Mouse (Mus musculus) MEL (cell line): ENCODE data around the gene Pnpla2. TPM values are rescaled to one million over a fixed set of nuclear protein-coding genes. Genes with fewer than 3 reads are reported as not detected.

Experiments
- DNase-seq: peaks from one replicate; pipeline ENCODE4 v3.0.0; 2011; ENCODE audit warnings: low read depth, low spot score
- H3K27ac ChIP-seq: 2 replicates; pipeline ENCODE4 v1.5.1; 2012; ENCODE audit warnings: low read depth, mild to moderate bottlenecking, control low read depth, low read length, moderate library complexity; ENCODE audit not compliant: control insufficient read depth
- H3K27me3 ChIP-seq, 2 experiments: fragments of 150-350 bp in 1 of 2; sonication (generic) in 1 of 2; 2 replicates each; pipeline ENCODE4 v1.6.1; 2012; ENCODE audit warnings: low read length in 2 of 2, mild to moderate bottlenecking in 2 of 2, improper control_type of control experiment in 1 of 2, moderate library complexity in 1 of 2; ENCODE audit not compliant: insufficient read depth in 2 of 2, control insufficient read depth in 1 of 2
- H3K36me3 ChIP-seq, 2 experiments: 2 replicates each; pipeline ENCODE4 v1.6.1; 2012 to 2014; ENCODE audit warnings: low read length in 2 of 2, improper control_type of control experiment in 1 of 2, inconsistent platforms in 1 of 2, mild to moderate bottlenecking in 1 of 2; ENCODE audit not compliant: insufficient read depth in 2 of 2, control insufficient read depth in 1 of 2
- H3K4me1 ChIP-seq, 2 experiments: fragments of 150-350 bp in 1 of 2; sonication (generic) in 1 of 2; 2 replicates each; pipeline ENCODE4 v1.6.1; 2012; ENCODE audit warnings: low read length in 2 of 2, improper control_type of control experiment in 1 of 2, mild to moderate bottlenecking in 1 of 2; ENCODE audit not compliant: insufficient read depth in 2 of 2, control insufficient read depth in 1 of 2
- H3K4me3 ChIP-seq, 2 experiments: fragments of 150-350 bp in 1 of 2; sonication (generic) in 1 of 2; 2 replicates each; pipeline ENCODE4 v1.5.1; 2012; ENCODE audit warnings: low read depth in 2 of 2, low read length in 2 of 2, mild to moderate bottlenecking in 2 of 2, moderate library complexity in 2 of 2, control low read depth in 1 of 2, improper control_type of control experiment in 1 of 2; ENCODE audit not compliant: control insufficient read depth in 1 of 2, insufficient read depth in 1 of 2
- H3K79me2 ChIP-seq: 2 replicates; pipeline ENCODE4 v1.6.1; 2012; ENCODE audit warnings: mild to moderate bottlenecking, low read length, moderate library complexity; ENCODE audit not compliant: control insufficient read depth, poor library complexity, insufficient read depth
- H3K9ac ChIP-seq: 2 replicates; pipeline ENCODE4 v1.6.1; 2012; ENCODE audit warnings: low read depth, mild to moderate bottlenecking, control low read depth, low read length, moderate library complexity; ENCODE audit not compliant: control insufficient read depth, poor library complexity, severe bottlenecking
- H3K9me3 ChIP-seq: fragments of 150-350 bp; sonication (generic); replicated peaks from 2 replicates; pipeline ENCODE4 v1.6.1; 2012; ENCODE audit warnings: mild to moderate bottlenecking, low read length, improper control_type of control experiment, moderate library complexity; ENCODE audit not compliant: insufficient read depth
- BHLHE40 ChIP-seq: IDR thresholded peaks from 2 replicates; pipeline ENCODE4 v1.6.1; 2012; ENCODE audit warnings: low read depth, mild to moderate bottlenecking, inconsistent platforms, low read length, improper control_type of control experiment, borderline replicate concordance
- CHD1 ChIP-seq: IDR thresholded peaks from 2 replicates; pipeline ENCODE4 v1.6.1; 2012; ENCODE audit warnings: low read depth, mild to moderate bottlenecking, inconsistent platforms, low read length, improper control_type of control experiment
- ELF1 ChIP-seq: IDR thresholded peaks from 2 replicates; pipeline ENCODE4 v1.6.1; 2014; ENCODE audit warnings: low read depth, mild to moderate bottlenecking, inconsistent platforms, low read length, improper control_type of control experiment, moderate library complexity
- EP300 ChIP-seq, 2 experiments: IDR thresholded peaks; 2 replicates each; pipeline ENCODE4 v1.6.1; 2011; ENCODE audit warnings: improper control_type of control experiment in 2 of 2, low read length in 2 of 2, low read depth in 1 of 2, mild to moderate bottlenecking in 1 of 2
- ETS1 ChIP-seq: IDR thresholded peaks from 2 replicates; pipeline ENCODE4 v1.6.1; 2012; ENCODE audit warnings: low read depth, mild to moderate bottlenecking, inconsistent platforms, low read length, improper control_type of control experiment, moderate library complexity
- GATA1 ChIP-seq: IDR thresholded peaks from 2 replicates; pipeline ENCODE4 v1.6.1; 2011; ENCODE audit warnings: low read depth, low read length, improper control_type of control experiment
- JUND ChIP-seq: IDR thresholded peaks from 2 replicates; pipeline ENCODE4 v1.6.1; 2011; ENCODE audit warnings: low read depth, mild to moderate bottlenecking, improper control_type of control experiment, low read length
- KAT2A ChIP-seq: conservative IDR thresholded peaks from 2 replicates; pipeline ENCODE4 v1.6.1; 2012; ENCODE audit warnings: low read depth, low read length, improper control_type of control experiment, inconsistent platforms
- MAX ChIP-seq: IDR thresholded peaks from 2 replicates; pipeline ENCODE4 v1.6.1; 2011; ENCODE audit warnings: low read length, improper control_type of control experiment
- MAZ ChIP-seq: IDR thresholded peaks from 2 replicates; pipeline ENCODE4 v1.6.1; 2012; ENCODE audit warnings: low read depth, mild to moderate bottlenecking, inconsistent platforms, low read length, improper control_type of control experiment
- MEF2A ChIP-seq: IDR thresholded peaks from 2 replicates; pipeline ENCODE4 v1.6.1; 2014; ENCODE audit warnings: low read depth, mild to moderate bottlenecking, inconsistent platforms, low read length, improper control_type of control experiment; ENCODE audit not compliant: poor library complexity, insufficient replicate concordance, severe bottlenecking; ENCODE audit errors: extremely low read depth
- MXI1 ChIP-seq: IDR thresholded peaks from 2 replicates; pipeline ENCODE4 v1.6.1; 2011; ENCODE audit warnings: mild to moderate bottlenecking, low read depth, low read length, improper control_type of control experiment
- MYB ChIP-seq: IDR thresholded peaks from 2 replicates; pipeline ENCODE4 v1.6.1; 2011; ENCODE audit warnings: mild to moderate bottlenecking, low read depth, low read length, improper control_type of control experiment
- MYC ChIP-seq: IDR thresholded peaks from 2 replicates; pipeline ENCODE4 v1.6.1; 2011; ENCODE audit warnings: low read depth, mild to moderate bottlenecking, low read length, improper control_type of control experiment, moderate library complexity
- NRF1 ChIP-seq: IDR thresholded peaks from 2 replicates; pipeline ENCODE4 v1.6.1; 2014; ENCODE audit warnings: low read depth, mild to moderate bottlenecking, inconsistent platforms, low read length, improper control_type of control experiment, moderate library complexity; ENCODE audit not compliant: poor library complexity, insufficient read depth, severe bottlenecking
- POLR2A ChIP-seq, 2 experiments: IDR thresholded peaks; 2 replicates each; pipeline ENCODE4 v1.6.1; 2011 to 2012; ENCODE audit warnings: low read length in 2 of 2, mild to moderate bottlenecking in 2 of 2, control low read depth in 1 of 2, improper control_type of control experiment in 1 of 2, low read depth in 1 of 2, moderate library complexity in 1 of 2; ENCODE audit not compliant: control insufficient read depth in 1 of 2, insufficient read depth in 1 of 2, poor library complexity in 1 of 2
- POLR2AphosphoS2 ChIP-seq: IDR thresholded peaks from 2 replicates; pipeline ENCODE4 v1.6.1; 2011; ENCODE audit warnings: low read length, improper control_type of control experiment
- POLR2AphosphoS5 ChIP-seq: IDR thresholded peaks from 2 replicates; pipeline ENCODE4 v1.6.1; 2012; ENCODE audit warnings: low read depth, borderline replicate concordance, mild to moderate bottlenecking, inconsistent platforms, low read length, moderate library complexity, mixed read lengths
- RCOR1 ChIP-seq: IDR thresholded peaks from 2 replicates; pipeline ENCODE4 v1.6.1; 2012; ENCODE audit warnings: low read depth, mild to moderate bottlenecking, inconsistent platforms, low read length, improper control_type of control experiment
- SIN3A ChIP-seq: IDR thresholded peaks from 2 replicates; pipeline ENCODE4 v1.6.1; 2012; ENCODE audit warnings: low read length, improper control_type of control experiment, inconsistent platforms
- TAL1 ChIP-seq: IDR thresholded peaks from 2 replicates; pipeline ENCODE4 v1.6.1; 2012; ENCODE audit warnings: mild to moderate bottlenecking, inconsistent platforms, low read length, moderate library complexity, mixed read lengths
- TBP ChIP-seq: IDR thresholded peaks from 2 replicates; pipeline ENCODE4 v1.8.0; 2011; ENCODE audit warnings: low read depth, low read length, improper control_type of control experiment
- TCF12 ChIP-seq: IDR thresholded peaks from 2 replicates; pipeline ENCODE4 v1.6.1; 2014; ENCODE audit warnings: low read depth, mild to moderate bottlenecking, inconsistent platforms, low read length, improper control_type of control experiment, moderate library complexity
- UBTF ChIP-seq: IDR thresholded peaks from 2 replicates; pipeline ENCODE4 v1.6.1; 2012; ENCODE audit warnings: low read depth, mild to moderate bottlenecking, inconsistent platforms, low read length, improper control_type of control experiment, moderate library complexity, borderline replicate concordance; ENCODE audit not compliant: insufficient read depth
- USF1 ChIP-seq: IDR thresholded peaks from 2 replicates; pipeline ENCODE4 v1.6.1; 2014; ENCODE audit warnings: low read depth, mild to moderate bottlenecking, inconsistent platforms, low read length, improper control_type of control experiment, moderate library complexity
- ZC3H11A ChIP-seq: IDR thresholded peaks from 2 replicates; pipeline ENCODE4 v1.6.1; 2012; ENCODE audit warnings: low read depth, mild to moderate bottlenecking, inconsistent platforms, low read length, improper control_type of control experiment
- ZKSCAN1 ChIP-seq: IDR thresholded peaks from 2 replicates; pipeline ENCODE4 v1.6.1; 2012; ENCODE audit warnings: low read depth, mild to moderate bottlenecking, inconsistent platforms, low read length, improper control_type of control experiment, moderate library complexity
- ZMIZ1 ChIP-seq: IDR thresholded peaks from 2 replicates; pipeline ENCODE4 v1.6.1; 2012; ENCODE audit warnings: low read depth, mild to moderate bottlenecking, inconsistent platforms, low read length, improper control_type of control experiment, moderate library complexity
- polyA plus RNA-seq, 2 experiments: library from polyadenylated mRNA; stranded (reverse) in 1 of 2; unstranded in 1 of 2; fragments of >175 nt in 1 of 2; fragments of >200 nt in 1 of 2; gene quantifications; 2 replicates each; pipeline versions ENCODE4 v1.2.1 to v1.2.4; 2012; ENCODE audit warnings: low replicate concordance in 2 of 2, low read depth in 1 of 2; ENCODE audit not compliant: insufficient read length in 2 of 2, insufficient read depth in 1 of 2, missing spikeins in 1 of 2
- total RNA-seq: library from RNA; depleted of rRNA; stranded (reverse); fragments of 300-350 nt; gene quantifications from 2 replicates; pipeline ENCODE4 v1.2.3, GENCODE M21; 2012

The Pnpla2 gene
- total and polyA plus RNA-seq, 3 experiments: 8.3 to 38.6 TPM; not detected in 1

DNA sequence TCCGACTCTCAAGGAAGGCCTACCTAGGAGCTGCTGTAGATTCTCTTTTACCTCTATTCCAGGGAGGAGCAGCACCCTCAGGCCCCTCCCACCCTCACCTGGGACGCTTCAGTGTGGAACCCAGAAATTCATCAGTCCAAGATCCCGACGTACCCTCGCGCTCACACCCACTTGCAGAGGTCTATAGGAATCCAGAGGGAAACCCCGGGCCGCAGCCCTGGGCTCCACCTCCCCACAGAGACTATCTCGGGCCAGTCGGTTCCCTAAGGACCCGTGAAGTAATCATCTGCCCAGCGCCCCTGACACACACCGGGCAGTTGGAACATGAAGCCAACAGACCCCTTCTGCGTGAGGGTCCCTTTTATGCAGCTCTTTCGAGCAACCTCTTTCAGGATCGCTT lies 41.7 kb upstream of the Pnpla2 start:
- Histone ChIP-seq H3K9me3 (no peaks in the 10 kb centered on the region), H3K4me3 (peak overlapping the region; percentile 86 to 100), H3K4me1 (peaks cover 2 to 15% of the 10 kb centered on the region in 2 experiments), H3K27me3 (no peaks in the 10 kb centered on the region)
- TF ChIP-seq TAL1 (no peak), MXI1 (0 out of 2 replicates have a peak, but pooled peaks have one; percentile 6), KAT2A (no peak; the same call in 1 of the 2 replicates), SIN3A (peak; percentile 22; the same call in 1 of the 2 replicates)
- TF ChIP-seq, all 39 proteins: peak for 2
- DNase-seq: peak; percentile 50
- H3K9ac ChIP-seq: peak overlapping the region; percentile 85
- peaks cover 4% of the 10 kb centered on the region; the same call in 1 of the 2 replicates for H3K79me2 ChIP-seq
- no peak overlapping the region for H3K27ac ChIP-seq
- H3K36me3 ChIP-seq: peaks cover 0 to 8% of the 10 kb centered on the region in 2 experiments; a peak in 3 of 4 replicates

GRCm38 (mm10) chr7:141413809-141414584 lies 41.0 kb upstream of the Pnpla2 start, which contains the start of gene Gatd1:
Gatd1 (minus strand) TSS chr7:141414136.
- peaks cover 4% of the 10 kb centered on the region; the same call in 1 of the 2 replicates for H3K79me2 ChIP-seq
- no peaks in the 10 kb centered on the region for H3K9me3 ChIP-seq
- peak; percentile 99 for DNase-seq
- H3K4me3 ChIP-seq: peak within 1 kb of the TSS; percentile 97 to 100
- H3K9ac ChIP-seq: peak within 1 kb of the TSS; percentile 85
- peaks cover 6 to 21% of the 10 kb centered on the region in 2 experiments for H3K4me1 ChIP-seq
- H3K36me3 ChIP-seq: peaks cover 0 to 13% of the 10 kb centered on the region in 2 experiments; a peak in 2 of 4 replicates
- peak within 1 kb of the TSS; percentile 59 for H3K27ac ChIP-seq
- H3K27me3 ChIP-seq: no peaks in the 10 kb centered on the region
- TF ChIP-seq MEF2A: no peak
- no peak for TF ChIP-seq EP300 (IDR thresholded peaks at IDR 0.05; ENCODE audit: low read depth in 1 of 2, low read length in 2 of 2)
- TF ChIP-seq GATA1: no peak
- peak; percentile 30; the same call in 1 of the 2 replicates for TF ChIP-seq ZMIZ1
- no peak for TF ChIP-seq TAL1
- TF ChIP-seq MAX: no peak
- TF ChIP-seq POLR2AphosphoS5: no peak
- TF ChIP-seq NRF1: peak; percentile 89
- peak; percentile 93 for TF ChIP-seq ELF1
- no peak for TF ChIP-seq MYB
- peak; percentile 86 to 89 for TF ChIP-seq POLR2A (IDR thresholded peaks at IDR 0.05; ENCODE audit: control insufficient read depth in 1 of 2, insufficient read depth in 1 of 2, low read depth in 1 of 2, low read length in 2 of 2, poor library complexity in 1 of 2)
- no peak for TF ChIP-seq ZC3H11A
- TF ChIP-seq CHD1: no peak
- no peak for TF ChIP-seq RCOR1
- TF ChIP-seq UBTF: no peak
- no peak for TF ChIP-seq ZKSCAN1
- TF ChIP-seq MAZ: peak; percentile 79; the same call in 1 of the 2 replicates
- no peak for TF ChIP-seq BHLHE40
- TF ChIP-seq ETS1: no peak
- TF ChIP-seq USF1: no peak
- TF ChIP-seq POLR2AphosphoS2: peak; percentile 71; the same call in 1 of the 2 replicates
- TF ChIP-seq JUND: no peak
- TF ChIP-seq MXI1: peak; percentile 72; the same call in 1 of the 2 replicates
- peak; percentile 68 for TF ChIP-seq SIN3A
- TF ChIP-seq KAT2A: 0 out of 2 replicates have a peak, but pooled peaks have one; percentile 4
- no peak for TF ChIP-seq TBP
- TF ChIP-seq MYC: no peak
- peak; percentile 39 for TF ChIP-seq TCF12
